Mouse (Mus musculus): ENCODE results near the gene Trmt10a. TPM values are rescaled to one million over a fixed set of nuclear protein-coding genes. Genes with fewer than 3 reads are reported as not detected.
"Not testable (repeated sequence)": the region's sequence is repeated elsewhere in the genome, so short reads cannot be mapped to it uniquely, and the experiment has no call there.

Gene Trmt10a
- total RNA-seq, 2 experiments from 2014 or later = 6.5 to 7.7 TPM

DNA sequence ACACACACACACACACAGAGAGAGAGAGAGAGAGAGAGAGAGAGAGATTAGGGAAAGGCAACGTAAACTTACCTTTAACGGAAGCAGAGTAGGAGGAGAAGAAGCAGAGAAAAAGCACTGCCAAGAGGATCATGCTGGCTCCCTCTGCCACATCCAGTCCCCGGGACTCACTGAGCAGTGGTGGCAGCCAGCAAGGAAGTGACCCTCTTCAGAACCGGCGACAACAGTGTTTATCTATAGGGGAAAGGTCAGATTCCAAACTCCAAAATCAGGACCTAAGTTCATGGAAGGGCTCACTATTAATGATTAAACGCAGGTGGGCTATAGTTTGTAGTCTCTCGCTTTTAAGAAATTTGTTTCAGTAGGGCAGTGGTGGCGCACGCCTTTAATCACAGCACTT lies 12.1 kb upstream of the Trmt10a start:
- intact Hi-C loops (cut with DNase I) = no loop called here
- DNase-seq (ENCODE audit: low spot score in 2 of 2) = no peak

DNA sequence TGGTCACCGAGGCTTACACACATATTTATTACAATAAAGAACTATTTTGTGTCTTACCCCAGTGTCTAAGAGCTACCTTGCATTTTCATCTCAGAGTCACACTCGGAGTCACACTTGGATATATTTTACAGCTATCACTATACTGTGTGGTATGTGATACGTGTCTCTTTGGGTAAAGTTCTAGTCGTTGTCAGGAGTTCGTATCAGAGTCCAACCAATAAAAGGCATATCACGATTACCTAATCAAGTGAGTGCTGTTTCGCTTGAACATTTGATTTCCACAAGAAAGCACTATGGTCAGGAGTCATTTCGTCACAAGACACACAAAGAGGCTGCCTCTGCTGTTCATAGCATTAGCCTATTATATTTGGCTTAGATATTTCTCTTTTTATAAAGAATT lies 9.8 kb upstream of the Trmt10a start:
- no peak for DNase-seq (ENCODE audit: low spot score in 2 of 2)
- intact Hi-C loops (cut with DNase I) = no loop called here

DNA sequence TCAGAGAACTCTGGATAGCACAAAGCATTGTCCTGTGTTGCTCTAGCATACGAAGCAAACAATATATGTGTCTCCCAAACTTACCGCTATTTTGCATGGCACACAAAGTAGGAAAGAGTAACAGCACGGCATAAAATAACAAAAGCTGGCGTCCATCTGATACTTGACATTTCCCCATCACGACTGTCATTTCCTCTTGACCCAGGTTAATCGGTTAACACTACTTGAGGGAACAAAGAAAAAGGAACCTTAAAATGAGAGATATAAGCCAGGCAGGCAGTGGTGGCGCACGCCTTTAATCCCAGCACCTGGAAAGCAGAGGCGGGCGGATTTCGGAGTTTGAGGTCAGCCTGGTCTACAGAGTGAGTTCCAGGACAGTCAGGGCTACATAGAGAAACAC lies 9.3 kb upstream of the Trmt10a start:
- DNase-seq (ENCODE audit: low spot score in 2 of 2) = no peak
- intact Hi-C loops (cut with DNase I) = no loop called here

DNA sequence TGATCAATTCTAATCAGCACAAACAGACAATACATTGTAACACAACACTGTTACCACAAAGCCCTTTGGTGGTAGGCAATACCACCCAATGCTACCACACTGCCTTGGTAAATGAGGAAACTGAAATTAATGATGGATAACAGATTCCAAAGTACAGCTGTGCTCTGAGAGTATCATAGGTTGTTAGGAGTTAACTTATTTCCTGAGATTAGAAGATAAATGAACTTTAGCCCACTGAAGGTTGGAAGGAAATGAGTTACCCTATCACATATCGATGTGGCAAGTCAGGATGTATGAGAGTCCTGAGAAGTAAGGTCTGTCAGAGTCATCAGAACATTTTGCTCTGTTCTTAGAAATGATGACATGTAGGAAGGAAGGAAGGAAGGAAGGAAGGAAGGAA lies 8.7 kb upstream of the Trmt10a start:
- DNase-seq (ENCODE audit: low spot score in 2 of 2) = no peak
- intact Hi-C loops (cut with DNase I) = no loop called here

DNA sequence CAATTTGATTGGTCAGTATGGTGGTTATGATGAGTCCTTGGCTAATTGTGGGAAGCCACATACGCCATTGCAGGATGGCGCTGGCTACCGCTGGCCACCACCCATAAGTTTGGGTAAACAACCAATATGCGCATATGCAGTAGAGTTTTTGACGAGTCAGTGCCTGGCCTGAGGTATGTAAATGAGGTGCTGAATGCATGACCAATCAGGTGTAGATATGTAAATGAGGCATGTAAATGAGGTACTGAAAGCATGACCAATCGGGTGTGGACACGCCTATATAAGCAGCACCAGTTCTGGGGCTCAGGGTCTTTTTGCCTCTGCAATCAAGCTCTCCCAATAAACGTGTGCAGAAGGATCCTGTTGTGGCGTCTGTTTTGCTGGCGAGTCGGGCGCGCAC lies 5.1 kb upstream of the Trmt10a start:
- intact Hi-C loops (cut with DNase I); DNase-seq (ENCODE audit: low spot score in 2 of 2): not testable (repeated sequence)

DNA sequence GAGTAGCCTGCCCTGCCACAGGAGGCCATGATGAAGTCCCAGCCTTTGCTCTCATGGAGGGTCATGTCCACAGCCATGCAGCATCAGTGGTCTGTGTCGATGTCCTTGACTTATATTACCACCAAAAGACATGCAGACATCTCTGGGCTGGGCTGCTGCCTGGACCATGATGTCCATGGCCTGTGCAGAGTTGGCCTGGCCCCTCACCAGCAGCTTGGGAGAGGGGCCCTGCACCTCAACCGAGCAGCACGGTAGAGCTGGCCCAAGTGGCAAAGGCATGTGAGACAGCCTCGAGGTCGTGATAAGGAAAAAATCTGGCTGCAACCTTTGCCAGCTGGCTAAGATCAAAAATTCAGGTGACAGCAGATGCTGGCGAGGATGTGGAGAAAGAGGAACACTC lies 3.6 kb upstream of the Trmt10a start:
- no peak for DNase-seq (ENCODE audit: low spot score in 2 of 2)
- intact Hi-C loops (cut with DNase I) = loop anchor here (5.0 kb wide), 1 partner anchor 62 kb away; no protein-coding TSS in a partner anchor

DNA sequence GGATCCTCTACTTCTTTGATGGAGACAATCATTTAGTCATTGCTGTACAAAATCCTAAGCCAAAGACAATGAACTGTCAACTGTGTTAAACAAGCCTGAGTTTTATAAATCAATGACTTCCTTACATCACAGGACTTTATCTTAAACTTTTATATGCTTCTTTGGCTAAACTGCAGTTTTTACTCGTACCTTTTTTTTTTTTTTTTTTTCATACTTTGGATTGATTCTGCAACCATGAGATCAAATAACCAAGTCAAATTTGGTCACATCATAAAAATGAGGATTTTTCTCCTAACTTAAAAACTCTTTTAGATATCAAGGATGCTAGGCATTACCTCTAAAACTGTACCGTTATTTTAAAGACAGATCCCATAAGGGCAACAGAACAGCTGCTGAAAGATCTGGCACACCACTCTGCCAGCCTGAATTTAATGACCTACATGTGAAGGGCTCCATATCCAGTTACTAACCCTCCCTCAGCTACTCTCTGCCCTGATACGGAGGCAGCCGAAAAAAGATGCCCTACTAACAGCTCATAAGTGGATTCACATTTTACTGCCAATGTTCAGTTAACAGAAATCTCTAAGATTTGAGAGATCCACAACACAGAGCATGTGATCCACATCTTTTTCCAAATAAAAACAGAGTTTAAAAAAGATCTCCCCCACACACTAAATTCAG lies 1.1 kb upstream of the Trmt10a start:
- intact Hi-C loops (cut with DNase I) = loop anchor here (2.0 to 5.0 kb wide), 3 partner anchors 65 to 223 kb away; partner anchors contain the start of gene Lamtor3
- DNase-seq (ENCODE audit: low spot score in 2 of 2) = no peak

DNA sequence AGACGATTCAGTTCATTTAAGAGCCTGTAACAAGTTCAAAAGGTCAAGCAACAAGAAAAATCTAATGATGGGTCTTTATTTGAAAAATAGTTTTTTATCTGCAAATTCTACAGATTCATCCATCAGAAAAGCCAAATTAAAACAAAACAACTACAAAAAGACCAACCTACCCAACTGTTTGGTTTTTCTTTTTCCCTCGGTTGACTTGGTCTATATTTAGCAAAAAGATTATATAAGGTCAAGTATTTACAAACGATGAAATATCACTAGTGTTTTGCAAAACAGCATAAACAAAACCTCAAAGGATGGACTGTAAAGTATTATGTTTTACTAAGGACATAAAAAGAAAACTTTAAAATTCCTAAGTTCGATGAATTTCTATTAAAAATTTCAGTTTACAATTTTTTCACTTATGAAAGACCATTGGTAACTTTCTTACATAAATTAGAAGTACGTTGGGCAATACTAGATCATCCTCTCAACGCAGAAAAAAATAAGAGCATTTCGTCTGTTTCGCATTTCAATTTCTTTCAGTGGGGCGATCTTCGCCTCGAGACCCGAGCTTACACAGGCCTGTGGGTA lies 424 bp upstream of the Trmt10a start:
- DNase-seq (ENCODE audit: low spot score in 2 of 2) = no peak
- intact Hi-C loops (cut with DNase I) = loop anchor here (1.0 to 5.0 kb wide), 4 partner anchors 66 to 278 kb away; partner anchors contain the start of gene Lamtor3

DNA sequence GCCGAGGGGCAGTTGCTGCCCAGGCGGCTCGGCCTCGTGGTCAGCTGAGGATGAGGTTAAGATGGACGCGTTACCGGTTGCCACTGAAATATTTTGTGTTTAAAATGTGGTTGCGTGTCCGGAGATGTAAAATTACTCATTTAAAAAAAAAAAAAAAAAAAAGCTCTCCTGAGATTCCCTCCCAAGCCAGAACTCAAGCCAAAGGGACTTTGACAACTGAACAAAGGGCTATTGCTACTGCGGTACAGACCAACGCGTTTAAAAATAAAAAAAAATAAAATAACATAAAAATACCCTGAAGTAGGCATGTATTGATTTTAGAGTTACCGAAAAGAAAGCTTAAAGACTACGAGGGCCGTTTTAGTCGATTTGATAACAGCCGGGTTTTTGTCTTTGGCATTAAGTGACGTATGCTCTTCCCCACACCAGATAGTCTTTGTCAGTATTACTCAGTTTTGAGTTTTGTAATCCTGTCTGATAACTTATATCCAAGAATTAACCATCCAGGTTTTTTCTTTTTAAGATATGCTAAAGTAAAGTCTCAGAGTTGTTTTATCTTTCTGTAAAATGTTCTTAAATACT lies 903 bp downstream of the Trmt10a start:
- intact Hi-C loops (cut with DNase I) = loop anchor here (2.0 to 5.0 kb wide), 2 partner anchors 67 to 365 kb away; no protein-coding TSS in a partner anchor

DNA sequence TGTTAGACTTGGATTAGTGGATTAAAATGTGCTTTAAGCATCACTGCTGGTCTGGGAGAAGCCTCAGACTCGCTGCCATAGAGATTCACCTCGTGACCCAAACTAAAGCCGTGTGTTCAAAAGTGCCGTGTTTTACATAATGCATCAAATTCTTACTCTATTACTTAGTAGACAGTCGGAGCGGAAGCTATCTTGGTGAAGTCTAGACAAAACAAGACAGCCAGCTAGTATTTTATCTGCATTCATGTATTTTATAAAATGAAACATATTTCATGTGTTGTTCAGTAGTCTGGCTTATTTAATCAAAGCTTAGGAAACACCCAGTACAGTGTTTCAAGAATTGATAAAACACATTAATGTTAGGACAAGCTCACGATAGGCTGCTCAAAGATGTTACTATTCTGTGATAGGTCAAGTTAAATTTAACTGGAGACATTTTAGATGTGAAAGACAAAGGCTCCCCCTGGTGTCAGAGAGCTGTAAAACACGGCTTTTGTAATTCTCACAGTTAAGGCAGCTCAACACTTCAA lies 1.5 kb downstream of the Trmt10a start, which contains the start of gene Mttp:
TSS of gene Mttp (minus strand) at position 327 of the 530 bp plus-strand sequence.
- intact Hi-C loops (cut with DNase I) = loop anchor here (2.0 to 5.0 kb wide), 3 partner anchors 67 to 366 kb away; no protein-coding TSS in a partner anchor
- DNase-seq (ENCODE audit: low spot score in 2 of 2) = peak; percentile 90 to 92

More for the DNA sequence above, 903 bp downstream of the Trmt10a start:
- DNase-seq (ENCODE audit: low spot score in 2 of 2) = no peak

DNA sequence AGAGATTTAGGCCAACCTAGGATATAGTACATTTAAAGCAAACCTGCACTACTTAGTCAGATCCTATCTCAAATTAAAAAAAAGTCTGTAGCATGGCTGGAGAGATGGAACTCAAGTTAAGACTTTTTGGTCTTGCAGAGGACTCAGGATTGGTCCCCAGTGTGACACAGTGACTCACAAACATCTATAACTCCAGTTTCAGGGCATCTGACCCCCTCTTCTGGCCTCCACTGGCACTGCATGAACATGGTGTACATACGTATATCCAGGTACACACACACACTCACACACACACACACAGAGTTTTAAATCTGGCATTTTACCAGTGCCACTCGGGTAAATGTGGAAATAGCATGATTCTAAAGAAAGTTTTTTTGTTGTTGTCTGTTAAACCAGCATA lies 5.6 kb downstream of the Trmt10a start:
- DNase-seq (ENCODE audit: low spot score in 2 of 2) = no peak
- intact Hi-C loops (cut with DNase I) = loop anchor here (5.0 kb wide), 1 partner anchor 212 kb away; no protein-coding TSS in a partner anchor

DNA sequence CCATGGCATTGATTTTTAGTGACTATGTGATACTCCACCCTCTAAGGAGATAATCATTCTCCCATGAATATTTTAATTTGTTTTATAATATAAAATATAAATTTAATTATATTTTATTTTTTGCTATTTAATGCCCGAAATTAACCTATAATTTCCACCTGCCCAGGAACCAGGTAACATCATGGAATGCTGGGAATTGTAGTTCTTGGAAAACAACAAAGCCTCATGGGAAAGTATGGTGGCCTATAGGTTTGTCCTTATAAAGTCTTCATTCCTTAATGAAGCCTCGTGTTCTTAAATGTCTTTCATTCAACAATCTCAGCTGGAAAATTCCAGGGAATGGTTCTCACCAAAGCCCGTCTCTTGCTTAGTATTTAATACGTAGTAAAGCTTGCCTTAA lies 11.8 kb downstream of the Trmt10a start:
- DNase-seq (ENCODE audit: low spot score in 2 of 2) = no peak
- intact Hi-C loops (cut with DNase I) = no loop called here

DNA sequence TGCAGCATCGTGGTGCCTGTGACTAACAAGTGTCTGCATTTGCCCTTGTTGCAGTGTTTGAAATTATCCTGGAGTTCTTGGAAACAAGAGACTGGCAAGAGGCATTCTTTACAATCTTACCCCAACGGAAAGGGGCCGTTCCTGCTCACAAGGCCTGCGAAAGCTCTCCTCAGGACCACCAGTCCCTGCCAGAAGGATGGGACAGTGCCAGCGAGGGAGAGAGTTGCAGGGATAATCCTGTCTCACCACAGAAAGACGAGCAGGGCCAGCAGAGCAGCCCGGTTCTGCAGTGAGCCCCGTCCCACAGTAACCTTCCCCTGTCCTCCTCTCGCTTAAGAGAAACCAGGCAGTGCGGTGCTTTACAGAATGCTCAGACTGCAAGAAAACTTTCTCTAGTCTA lies 13.4 kb downstream of the Trmt10a start:
- intact Hi-C loops (cut with DNase I) = no loop called here
- DNase-seq (ENCODE audit: low spot score in 2 of 2) = no peak

DNA sequence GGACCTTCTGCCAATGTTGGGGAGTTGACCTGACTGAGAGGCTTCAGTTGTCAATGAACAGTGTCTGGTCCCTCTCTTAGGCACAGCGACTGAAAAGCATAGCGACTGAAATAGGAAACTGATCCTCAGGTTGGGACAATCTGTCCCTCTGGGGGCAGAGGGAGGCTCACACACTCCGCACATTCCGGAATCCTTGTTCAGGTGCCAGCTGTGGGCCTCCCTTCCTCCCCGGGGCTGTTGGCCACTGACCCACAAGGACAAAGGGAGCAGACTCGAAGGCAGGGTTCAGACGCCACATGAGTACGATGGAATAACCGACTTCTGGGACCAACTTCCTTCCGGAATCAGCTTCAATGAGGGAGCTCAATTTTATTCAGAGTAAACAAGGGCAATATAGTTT lies 18.4 kb downstream of the Trmt10a start:
- intact Hi-C loops (cut with DNase I) = no loop called here
- DNase-seq (ENCODE audit: low spot score in 2 of 2) = no peak

DNA sequence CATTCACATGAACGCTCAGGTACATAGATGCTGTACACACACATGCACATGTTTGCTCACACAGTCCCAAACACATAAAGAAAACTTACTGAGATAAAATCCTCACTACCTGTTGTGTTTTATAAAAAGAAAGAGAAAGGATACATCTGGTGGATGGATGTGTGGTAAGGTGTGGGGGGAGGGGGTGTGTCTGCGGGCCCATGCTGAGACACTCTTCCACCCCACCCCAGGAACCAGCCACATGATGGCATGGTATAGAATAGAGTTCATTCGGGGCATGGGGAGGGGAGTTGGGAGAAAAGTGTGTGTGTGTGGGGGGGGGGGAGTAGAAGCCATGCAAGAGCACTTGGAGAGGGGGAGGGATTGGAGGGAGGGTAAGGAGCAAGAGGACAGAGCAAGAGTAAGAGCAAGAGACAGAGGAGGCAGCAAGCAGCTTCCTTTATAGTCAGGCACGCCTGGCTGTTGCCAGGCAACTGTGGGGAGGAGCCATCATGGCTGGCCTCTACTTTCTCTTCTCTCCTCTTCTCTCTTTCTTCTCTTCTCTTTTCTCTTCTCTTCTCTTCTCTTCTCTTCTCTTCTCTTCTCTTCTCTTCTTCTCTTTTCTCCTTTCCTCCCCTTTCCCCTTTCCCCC lies 19.4 kb downstream of the Trmt10a start:
- intact Hi-C loops (cut with DNase I) = no loop called here
- no peak for DNase-seq (ENCODE audit: low spot score in 2 of 2)

DNA sequence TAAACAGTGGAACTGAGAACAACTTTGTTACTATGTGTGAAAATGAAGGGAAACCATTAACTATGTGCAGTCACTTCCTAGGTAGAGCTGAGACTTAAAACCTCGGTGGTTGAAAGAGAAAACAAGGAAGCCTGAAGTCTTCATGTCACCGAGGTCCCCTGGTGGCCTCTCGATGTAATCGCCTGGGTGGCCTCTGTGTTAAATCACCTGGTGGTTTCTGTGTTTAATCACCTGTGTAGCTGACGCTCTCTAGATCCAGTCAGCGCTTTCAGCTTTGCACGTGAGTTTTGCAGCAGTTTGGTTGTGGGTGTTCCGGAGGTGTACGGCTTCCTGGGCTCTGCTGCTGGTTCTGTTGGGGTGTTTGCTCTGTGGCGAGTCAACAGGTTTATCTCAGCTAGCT lies 30.0 kb downstream of the Trmt10a start:
- DNase-seq (ENCODE audit: low spot score in 2 of 2) = no peak
- intact Hi-C loops (cut with DNase I) = no loop called here

DNA sequence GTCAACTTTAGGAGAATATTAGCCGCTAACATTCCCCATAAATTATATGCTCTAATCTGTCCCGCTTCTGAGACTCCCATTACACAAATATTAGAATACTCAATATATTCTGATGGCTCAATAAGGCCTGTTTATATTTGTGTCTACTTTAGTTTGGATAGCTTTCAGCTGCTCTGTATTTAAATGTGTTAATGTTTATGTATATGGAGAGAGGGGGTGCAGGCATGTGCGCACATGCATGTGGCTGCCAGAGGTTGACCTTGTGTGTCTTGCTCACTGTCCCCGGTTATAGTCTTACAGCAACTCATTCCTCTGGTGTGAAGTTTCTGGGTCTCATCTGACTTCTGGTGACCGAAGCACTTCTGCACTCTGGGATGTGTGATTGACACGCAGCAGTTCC lies 32.3 kb downstream of the Trmt10a start:
- intact Hi-C loops (cut with DNase I) = no loop called here
- no peak for DNase-seq (ENCODE audit: low spot score in 2 of 2)

DNA sequence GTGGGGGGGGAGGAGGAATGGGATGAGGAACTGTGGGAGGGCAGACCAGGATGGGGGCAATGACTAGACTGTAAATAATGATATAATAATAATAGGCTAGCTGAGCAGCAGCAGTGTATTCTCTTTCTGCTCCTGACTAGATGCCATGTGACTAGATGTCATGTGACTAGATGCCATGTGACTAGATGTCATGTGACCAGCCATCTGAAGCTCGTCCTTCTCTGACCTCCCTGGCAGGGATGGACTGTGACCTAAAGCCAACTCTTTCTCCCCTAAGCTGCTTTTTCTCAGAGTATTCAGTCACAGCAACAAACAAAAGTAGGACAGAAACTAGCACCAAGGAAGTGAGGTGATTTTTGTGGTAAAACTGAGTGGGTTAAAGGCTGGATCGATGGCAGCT lies 38.8 kb downstream of the Trmt10a start:
- DNase-seq (ENCODE audit: low spot score in 2 of 2) = no peak
- intact Hi-C loops (cut with DNase I) = no loop called here

DNA sequence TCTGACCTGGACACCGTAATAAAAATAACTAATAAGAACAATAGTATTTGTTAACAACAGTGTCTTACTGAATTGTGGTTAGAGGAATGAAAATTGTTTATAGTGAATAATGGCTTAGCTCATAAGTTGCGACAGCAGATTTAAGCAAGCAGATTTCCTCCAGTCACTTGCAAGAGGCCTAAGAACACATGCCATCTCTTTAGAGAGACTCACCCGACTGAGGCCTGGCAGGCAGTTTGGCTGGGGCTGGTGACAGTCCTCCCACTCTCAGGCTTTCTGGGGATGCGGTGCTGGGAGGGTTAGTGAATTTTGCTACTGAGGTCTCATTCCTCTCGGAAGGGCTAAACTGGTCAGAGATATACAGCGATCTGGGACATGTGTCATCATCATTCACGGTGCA lies 40.1 kb downstream of the Trmt10a start:
- intact Hi-C loops (cut with DNase I) = no loop called here
- no peak for DNase-seq (ENCODE audit: low spot score in 2 of 2)

DNA sequence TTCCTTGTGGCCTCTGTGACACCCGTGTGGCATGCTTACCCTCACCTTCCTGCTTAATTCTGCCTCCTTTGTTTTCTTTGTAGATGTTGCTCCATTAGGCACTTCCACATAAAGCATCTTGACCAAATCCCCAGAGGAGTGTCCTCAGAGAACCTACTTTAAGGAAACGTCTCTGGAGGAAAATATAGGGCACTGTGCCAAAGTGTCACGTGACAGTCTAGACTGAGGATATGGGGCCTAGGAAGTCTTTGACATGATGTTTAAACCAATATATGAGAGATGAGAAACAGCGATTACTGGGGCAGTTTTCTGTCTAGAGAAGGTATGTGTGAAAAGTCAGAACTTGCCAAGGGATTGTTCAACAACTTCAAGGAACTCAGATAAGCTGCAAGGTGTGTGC lies 42.0 kb downstream of the Trmt10a start:
- DNase-seq (ENCODE audit: low spot score in 2 of 2) = no peak
- intact Hi-C loops (cut with DNase I) = no loop called here
